Mouse (Mus musculus): Measurements from ENCODE around the gene Ralgapa2.

- TF ChIP-seq CTCF (IDR thresholded peaks at IDR 0.05; ENCODE audit: control insufficient read depth, insufficient read depth, insufficient read length) (no peak), USF1 (IDR thresholded peaks at IDR 0.05; ENCODE audit: low read depth) (no peak), MAX (IDR thresholded peaks at IDR 0.05) (no peak), MYOG (IDR thresholded peaks at IDR 0.05; ENCODE audit: control insufficient read depth, extremely low read depth, insufficient read length) (no peak), MYOD1 (IDR thresholded peaks at IDR 0.05; ENCODE audit: control insufficient read depth, insufficient read length, low read depth) (no peak), CEBPB (IDR thresholded peaks at IDR 0.05; ENCODE audit: low read depth) (no peak), FOSL1 (IDR thresholded peaks at IDR 0.05; ENCODE audit: insufficient read depth, low read length, poor library complexity, severe bottlenecking) (no peak)
Measured at GRCm38 (mm10) chr2:146488291-146488690, 23.9 kb downstream of the Ralgapa2 start.
